Mouse (Mus musculus): ENCODE data around the gene Styx.

Gene Styx

GRCm38 (mm10) chr14:45438931-45439275, 88.0 kb downstream of the Styx start:
- DNase-seq (ENCODE audit: low read depth, low spot score): no peak

DNA sequence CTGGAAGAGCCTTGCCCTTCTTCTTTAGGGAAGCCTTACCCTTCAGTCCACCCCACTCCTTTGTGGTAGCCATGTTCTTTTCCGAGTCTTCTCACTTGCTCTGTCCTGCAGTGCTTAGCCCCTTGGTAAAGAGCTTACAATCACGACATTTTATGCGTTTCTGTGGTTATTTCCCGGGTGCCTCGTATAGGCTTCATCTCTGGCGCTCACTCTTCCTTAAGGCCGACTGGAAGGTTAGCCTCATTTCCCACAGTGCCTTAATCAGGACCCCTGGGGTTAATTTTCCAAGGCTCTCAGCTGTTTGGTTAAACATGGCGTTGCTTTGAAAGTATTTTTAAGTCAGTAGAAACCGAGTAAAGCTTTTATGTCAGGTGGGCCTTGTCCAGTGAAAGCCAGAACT, 88.5 kb downstream of the Styx start:
- no peak for DNase-seq (ENCODE audit: low read depth, low spot score)

DNA sequence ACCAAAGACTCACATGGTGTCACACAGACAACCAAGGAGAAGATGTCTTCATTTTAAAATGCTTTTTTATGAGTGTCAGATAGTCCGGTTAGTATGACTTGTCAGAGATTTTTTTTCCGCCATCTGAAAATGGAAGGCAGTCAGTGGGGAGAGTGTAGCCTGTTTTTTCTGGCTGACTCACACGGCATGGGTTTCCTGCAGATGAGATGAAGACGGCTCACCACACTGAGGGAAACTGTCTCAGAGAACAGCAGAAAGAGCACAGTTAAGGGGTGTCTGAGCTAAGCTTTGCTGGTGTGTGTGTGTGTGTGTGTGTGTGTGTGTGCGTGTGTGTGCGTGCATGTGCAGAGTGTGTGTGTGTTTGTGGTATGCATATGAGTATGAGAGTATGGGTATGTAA, 90.4 kb downstream of the Styx start:
- no peak for DNase-seq (ENCODE audit: low read depth, low spot score)

- no peak for DNase-seq (ENCODE audit: low read depth, low spot score)
Measured at GRCm38 (mm10) chr14:45442781-45443560, 92.1 kb downstream of the Styx start.

GRCm38 (mm10) chr14:45444870-45445269, 94.0 kb downstream of the Styx start:
- no peak for DNase-seq (ENCODE audit: low read depth, low spot score)

- DNase-seq (ENCODE audit: low read depth, low spot score): no peak
Measured at GRCm38 (mm10) chr14:45445445-45445844, 94.6 kb downstream of the Styx start.

DNA sequence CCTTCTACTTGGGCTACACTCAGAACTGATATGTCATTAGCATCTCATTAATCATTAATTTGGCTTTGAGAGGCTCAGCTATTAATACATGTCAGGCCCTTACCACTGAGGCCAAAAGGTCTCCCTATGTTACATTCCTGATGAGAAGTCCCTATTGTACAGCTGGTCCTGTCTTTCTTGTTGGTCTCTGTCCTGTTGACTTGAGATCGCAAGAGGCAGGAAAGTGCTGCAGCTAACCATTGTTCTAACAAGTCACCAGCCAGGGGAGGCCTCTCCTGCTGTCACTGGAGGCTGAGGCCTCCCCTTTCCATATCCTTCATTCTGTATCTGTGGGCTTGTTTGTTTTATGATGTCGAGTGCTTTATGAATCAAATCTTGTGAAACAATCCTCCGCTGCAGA, 95.9 kb downstream of the Styx start:
- DNase-seq (ENCODE audit: low read depth, low spot score): no peak

GRCm38 (mm10) chr14:45451090-45451489, 100.2 kb downstream of the Styx start:
- DNase-seq (ENCODE audit: low read depth, low spot score): no peak

GRCm38 (mm10) chr14:45452148-45452547, 101.3 kb downstream of the Styx start:
- DNase-seq (ENCODE audit: low read depth, low spot score): no peak

GRCm38 (mm10) chr14:45452861-45453512, 102.1 kb downstream of the Styx start:
- no peak for DNase-seq (ENCODE audit: low read depth, low spot score)

DNA sequence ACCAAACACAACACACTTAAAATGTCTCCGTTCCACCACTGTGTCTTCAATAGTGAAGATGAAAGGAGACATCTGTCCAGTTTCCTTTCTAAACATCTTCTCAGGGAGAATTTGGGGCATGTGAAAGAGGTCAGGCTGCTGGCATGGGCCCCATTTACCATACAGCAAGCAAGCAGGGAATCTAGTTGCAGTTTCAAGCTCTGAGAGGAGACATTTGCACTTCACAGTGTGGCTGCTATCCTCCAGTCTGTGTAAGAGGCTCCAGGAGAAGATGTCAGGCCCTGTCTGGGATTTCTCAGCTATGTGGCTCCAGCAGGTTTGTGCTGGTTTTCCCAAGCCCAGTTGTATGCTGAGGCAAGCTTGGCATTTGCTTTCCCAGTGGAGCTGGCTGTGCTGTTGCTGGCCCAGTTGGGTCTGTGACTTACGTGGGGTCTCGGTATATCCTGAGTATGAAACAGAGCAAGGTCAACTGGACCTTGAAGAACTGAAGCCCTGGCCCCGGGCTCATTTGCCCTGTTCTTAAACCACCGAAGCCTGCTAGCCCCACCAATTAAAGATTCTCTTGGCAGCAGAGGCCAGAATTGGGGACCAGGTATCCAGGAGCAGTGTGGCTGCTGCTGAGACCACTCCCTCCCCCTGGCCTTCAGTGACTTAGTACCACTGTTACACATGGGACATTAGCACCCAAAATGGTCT, 102.8 kb downstream of the Styx start:
- no peak for DNase-seq (ENCODE audit: low read depth, low spot score)

DNA sequence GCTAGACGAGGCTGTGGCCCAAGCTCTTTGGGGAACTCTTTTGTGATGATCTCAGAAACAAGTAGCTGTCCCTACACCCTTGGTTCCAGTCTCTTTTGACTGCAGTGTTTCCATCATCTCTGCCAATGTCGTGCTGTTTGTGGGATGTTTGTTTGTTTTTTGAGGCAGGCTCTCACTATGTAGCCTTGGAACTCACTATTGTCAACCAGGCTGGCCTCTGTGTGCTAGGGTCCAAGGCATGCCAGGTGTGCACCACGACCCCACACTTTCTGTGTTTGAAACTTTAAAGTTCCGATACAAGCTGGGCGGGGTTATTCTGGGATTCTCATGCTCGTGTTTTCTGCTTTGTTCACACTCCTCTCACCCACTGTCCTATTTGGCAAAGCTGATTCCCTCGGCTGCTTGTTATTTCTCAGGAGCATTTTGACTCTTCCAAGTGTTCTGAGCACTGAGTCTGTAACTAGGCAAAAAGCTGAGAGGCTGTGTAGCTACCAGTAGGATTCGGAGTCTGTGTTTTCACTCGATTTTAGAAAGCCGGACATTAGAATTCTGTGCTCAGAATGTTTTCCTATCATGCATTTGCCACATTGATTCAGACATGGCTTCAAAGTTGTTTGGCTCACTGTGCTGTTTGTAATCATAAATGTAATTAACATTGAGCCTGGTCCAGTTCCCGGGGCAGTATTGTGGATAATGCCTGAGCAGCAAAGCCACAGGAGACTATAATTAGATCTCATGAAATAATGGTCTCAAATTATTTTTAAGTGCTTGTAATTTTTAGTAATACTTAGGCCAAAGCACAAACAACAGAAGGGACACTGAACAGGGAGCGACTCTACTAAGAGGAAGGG, 105.0 kb downstream of the Styx start:
- no peak for DNase-seq (ENCODE audit: low read depth, low spot score)

- no peak for DNase-seq (ENCODE audit: low read depth, low spot score)
Measured at GRCm38 (mm10) chr14:45456502-45456846, 105.6 kb downstream of the Styx start.

- no peak for DNase-seq (ENCODE audit: low read depth, low spot score)
Measured at GRCm38 (mm10) chr14:45457003-45457402, 106.1 kb downstream of the Styx start.

DNA sequence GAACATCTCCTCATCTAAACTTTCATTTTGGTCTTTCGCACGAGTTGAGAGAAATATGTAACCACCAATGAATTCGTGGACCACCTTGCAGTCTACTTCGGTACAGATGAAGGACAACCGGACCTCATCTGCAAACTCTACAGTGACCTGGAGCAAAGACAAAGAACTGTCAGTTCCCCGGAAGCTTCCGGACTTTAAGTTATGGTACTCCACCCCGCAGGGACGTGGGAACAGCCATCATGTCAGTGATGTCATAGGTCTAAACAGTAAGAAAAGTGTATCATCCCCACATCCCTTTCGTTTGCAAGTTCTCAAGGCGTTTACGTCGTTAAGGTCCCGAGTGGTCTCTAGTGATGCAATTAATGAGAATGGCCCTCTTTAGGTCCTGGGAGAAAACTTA, 109.0 kb downstream of the Styx start:
- no peak for DNase-seq (ENCODE audit: low read depth, low spot score)

DNA sequence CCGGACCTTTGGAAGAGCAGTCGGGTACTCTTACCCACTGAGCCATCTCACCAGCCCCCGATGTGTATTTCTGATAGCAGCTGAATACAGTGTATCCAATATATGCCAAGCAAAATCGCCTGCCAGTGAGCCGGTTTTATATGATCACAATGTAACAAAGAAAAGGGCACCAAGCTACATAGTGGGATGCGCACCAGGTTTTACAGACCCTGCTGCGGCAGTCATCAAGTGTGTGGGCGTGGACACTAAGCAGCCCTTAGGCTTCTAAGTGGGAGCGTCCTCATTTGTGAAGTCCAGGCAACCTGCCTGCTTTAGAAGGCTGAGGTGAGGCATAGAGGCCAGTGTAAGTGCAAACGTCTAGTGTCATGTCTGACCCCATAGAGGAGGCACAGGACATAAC, 109.6 kb downstream of the Styx start:
- DNase-seq (ENCODE audit: low read depth, low spot score): no peak

GRCm38 (mm10) chr14:45461945-45462344, 111.1 kb downstream of the Styx start:
- no peak for DNase-seq (ENCODE audit: low read depth, low spot score)

DNA sequence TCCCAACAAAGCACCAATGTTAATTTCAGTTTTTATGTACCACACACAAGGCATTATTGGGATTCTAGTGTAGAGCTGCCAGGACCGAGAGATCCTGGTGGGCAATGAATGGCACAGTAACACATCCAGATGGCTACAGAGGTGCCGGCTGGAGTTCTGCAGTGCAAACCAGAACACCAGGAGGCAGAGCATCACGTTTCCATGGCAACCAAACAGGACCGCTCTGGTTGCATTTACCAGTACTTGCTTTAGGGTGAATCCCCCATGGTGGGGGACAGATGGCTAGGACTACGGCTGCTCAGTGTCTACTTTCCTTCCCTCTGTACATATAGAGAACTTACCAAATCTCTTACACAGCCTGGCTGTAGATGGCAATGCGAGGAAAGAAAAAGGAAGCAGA, 111.5 kb downstream of the Styx start:
- no peak for DNase-seq (ENCODE audit: low read depth, low spot score)

DNA sequence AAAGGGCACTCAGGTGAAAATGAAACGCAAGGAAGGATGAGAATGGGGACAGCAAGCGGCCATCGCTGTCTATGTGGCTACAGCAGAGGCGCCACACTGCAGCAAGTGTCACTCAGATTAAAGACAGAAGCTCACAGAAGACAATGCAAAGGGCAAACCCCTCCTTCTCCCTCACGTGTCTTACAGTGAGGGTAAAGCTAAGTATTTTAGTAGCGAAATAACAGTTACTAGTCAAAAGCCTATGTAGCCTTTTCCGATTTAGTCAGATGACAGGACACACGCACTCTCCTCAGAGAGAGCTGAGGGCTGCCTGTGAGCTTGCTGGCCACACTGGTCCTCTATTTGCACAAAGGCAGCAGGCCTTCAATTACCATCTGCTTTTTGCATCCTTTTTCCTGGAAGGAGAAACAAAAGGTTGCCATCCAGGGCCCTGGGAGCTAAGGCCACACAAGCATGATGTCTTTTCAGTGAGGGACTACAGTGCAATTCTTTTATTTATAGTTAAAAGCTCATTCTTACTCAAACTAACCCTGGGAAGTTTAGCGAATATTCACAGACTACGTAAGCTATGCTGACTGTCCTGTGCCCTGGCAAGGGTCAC, 112.1 kb downstream of the Styx start:
- DNase-seq (ENCODE audit: low read depth, low spot score): no peak

DNA sequence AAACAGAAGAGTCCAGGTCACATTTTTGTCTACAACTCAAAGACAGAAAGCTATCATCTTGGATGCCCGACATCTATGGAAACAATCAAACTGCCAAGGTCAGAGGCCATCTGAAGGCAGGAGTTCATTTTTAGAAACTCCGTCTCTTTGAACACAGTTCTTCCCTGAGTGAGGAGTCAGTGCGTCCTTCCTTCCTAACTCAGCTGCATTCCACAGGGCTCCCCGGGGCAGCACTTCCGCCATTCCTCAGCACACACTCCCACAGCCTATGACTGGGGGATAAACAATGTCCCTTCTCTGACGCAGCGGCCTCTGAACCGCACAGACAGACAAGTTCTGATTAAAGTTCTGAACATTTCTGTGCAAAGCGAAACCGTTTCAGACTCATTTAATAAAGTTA, 112.7 kb downstream of the Styx start:
- DNase-seq (ENCODE audit: low read depth, low spot score): no peak
